Mouse (Mus musculus): ENCODE data around the gene Camk2n1. TPM values are rescaled to one million over a fixed set of nuclear protein-coding genes. Genes with fewer than 3 reads are reported as not detected.

Camk2n1 gene
- polyA plus RNA-seq, 1 experiment from 2014 or later = 5.1 TPM

DNA sequence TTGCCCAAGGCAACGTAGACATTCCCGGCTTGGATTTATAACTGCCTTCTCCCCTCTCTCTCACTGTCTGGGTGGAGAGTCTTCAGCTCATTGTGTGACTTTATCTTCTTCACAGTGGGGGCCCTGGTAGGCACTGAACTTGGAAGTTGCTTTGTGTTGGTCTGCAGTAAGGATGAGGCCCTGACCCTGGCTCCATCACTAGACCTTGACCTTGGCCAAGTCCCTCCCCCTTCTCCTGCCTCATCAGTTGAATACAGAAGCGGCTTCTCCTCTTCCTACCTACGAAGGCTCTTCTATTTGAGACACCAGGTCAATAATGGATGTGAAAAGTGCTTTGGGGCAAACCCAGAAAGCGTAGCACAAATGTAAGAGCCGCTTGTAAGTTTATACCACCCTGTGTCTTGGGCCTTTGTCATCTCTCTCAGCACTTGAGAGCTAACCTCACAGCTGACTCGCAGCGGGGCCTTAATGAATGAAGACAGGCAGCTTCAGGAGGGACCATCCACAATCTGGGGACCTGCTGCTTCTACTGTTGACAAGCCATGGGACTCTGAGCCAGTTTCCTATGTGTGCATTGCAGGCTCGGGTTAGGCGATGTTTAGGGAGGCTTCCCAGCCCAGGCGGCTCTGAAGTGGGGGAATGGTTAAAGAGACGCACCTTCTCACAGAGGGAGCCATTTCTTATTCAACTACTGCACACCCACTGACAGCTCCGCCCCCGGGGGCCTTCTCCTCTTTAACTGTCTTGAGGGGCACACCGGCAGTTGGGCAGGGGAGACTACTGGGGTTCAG lies 1.6 kb upstream of the Camk2n1 start:
- no peak overlapping the region; the same call in 1 of the 2 replicates for H3K4me3 ChIP-seq
- H3K27ac ChIP-seq = peak overlapping the region; percentile 97; the same call in 1 of the 2 replicates
- DNase-seq (ENCODE audit: low spot score) = no peak
- WGBS = 23% methylated on average over 15 of the region's 15 CpGs
- H3K4me1 ChIP-seq (replicated peaks) = peaks cover 80% of the 10 kb centered on the region
- no peaks in the 10 kb centered on the region for H3K36me3 ChIP-seq
- H3K9me3 ChIP-seq = no peaks in the 10 kb centered on the region
- peaks cover 82% of the 10 kb centered on the region for H3K27me3 ChIP-seq (ENCODE audit: insufficient read depth, poor library complexity, severe bottlenecking)

DNA sequence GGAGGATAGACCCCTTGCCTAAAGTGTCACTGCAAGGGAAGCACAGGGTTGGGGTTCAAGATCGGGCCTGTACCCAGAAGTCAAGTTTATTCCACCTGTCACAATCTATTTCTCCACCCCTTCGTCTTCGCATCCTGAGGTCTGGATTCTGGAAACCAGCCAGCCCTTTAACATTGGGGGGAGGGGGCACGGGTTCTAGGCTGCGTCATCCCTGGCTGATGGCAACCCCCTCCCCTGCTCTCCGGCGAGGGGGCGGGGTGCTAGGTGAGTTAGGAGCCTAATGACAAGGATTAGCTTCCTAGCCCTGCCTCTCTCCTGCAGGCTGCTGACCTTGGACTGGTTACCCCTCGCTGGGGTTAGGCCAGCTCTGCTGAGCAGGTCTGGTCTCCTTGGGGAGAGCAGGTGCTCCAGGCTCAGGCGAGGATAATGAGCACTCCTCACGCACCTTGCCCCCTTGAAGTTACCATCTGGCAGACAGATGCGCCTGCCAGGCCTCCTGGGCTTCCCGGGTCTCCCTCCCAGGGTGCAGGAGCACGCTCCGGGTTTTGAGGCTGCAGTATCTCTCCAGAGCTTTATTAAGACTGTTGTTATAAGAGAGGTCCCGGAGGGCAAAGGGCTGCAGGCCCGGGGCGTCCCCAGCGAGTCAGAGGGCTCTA lies 889 bp upstream of the Camk2n1 start:
- peak overlapping the region; percentile 97 for H3K27ac ChIP-seq
- H3K27me3 ChIP-seq (ENCODE audit: insufficient read depth, poor library complexity, severe bottlenecking) = peaks cover 86% of the 10 kb centered on the region
- peak overlapping the region; percentile 79 for H3K4me3 ChIP-seq
- no peaks in the 10 kb centered on the region for H3K9me3 ChIP-seq
- WGBS = 5% methylated on average over 19 of the region's 19 CpGs
- peaks cover 74% of the 10 kb centered on the region for H3K4me1 ChIP-seq (replicated peaks)
- DNase-seq (ENCODE audit: low spot score) = peak; percentile 37
- H3K36me3 ChIP-seq = no peaks in the 10 kb centered on the region

DNA sequence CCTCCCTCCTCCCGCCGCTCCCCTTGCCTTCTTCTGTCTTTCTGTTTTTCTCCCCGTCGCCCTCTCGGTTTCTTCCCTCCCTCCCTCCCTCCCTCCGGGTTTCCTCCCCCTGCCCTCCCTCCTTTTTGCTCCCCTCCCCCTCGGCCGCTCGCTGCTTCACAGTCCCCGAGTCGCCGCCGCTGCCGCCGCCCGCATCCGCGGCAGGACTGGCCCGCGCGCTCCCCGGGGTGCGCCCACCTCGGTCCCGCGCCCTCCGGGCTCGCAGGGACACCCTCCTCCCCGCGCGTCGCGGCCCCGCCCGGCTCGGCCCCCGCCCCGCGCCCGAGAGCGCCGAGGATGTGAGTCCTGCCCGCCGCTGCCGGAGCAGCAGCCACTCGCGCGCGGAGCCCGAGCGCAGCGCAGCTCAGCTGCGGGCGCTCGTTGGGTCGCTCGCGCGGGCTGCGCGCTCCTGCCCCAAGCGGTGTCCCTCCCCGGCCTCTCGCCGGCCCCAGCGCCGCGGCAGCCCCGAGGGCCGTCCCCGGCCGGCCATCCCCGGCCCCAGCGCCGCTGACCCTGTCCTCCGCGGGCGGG lies 542 bp downstream of the Camk2n1 start:
- Histone ChIP-seq H3K4me3 (peak overlapping the region; percentile 79), H3K27ac (peak overlapping the region; percentile 97), H3K9me3 (no peaks in the 10 kb centered on the region), H3K36me3 (no peaks in the 10 kb centered on the region), H3K27me3 (ENCODE audit: insufficient read depth, poor library complexity, severe bottlenecking) (peaks cover 86% of the 10 kb centered on the region), H3K4me1 (replicated peaks) (peaks cover 74% of the 10 kb centered on the region)
- peak; percentile 75 for DNase-seq (ENCODE audit: low spot score)
- WGBS = under 1% methylated on average over 76 of the region's 78 CpGs

DNA sequence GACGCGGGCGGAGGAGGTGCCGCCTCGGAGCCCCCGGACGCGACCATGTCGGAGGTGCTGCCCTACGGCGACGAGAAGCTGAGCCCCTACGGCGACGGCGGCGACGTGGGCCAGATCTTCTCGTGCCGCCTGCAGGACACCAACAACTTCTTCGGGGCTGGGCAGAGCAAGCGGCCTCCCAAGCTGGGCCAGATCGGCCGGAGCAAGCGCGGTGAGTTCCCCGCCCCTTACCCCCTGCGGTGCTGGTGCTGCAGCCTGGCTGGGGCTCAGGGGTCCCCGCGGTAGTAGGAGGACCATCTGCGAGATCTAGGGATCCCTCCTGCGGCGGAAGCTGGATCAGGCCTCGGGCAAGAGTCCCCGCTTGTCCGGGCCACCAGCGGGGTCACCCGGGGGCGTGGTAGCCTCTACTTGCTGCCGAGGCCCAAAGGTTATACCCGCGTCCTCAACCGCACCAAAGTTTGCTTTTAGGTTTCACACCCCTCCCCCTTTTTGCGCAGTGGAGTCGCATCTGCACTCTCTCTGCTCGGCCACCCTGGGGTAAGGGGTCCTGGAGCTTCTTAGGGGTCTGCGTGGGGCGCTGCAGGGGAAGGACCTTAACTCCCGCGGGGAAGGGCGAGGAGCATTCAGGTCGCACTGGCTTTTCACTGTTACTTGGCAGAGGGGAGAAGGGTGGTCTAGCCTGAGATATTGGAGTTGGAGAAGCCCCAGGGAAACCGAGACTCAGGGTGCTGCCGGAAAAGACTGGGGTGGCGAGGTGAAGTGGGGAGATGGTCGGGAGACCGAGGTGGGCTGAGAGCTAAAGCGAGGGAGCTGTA lies 1.2 kb downstream of the Camk2n1 start:
- H3K27ac ChIP-seq = peak overlapping the region; percentile 97
- DNase-seq (ENCODE audit: low spot score) = peak; percentile 62
- no peaks in the 10 kb centered on the region for H3K36me3 ChIP-seq
- H3K4me3 ChIP-seq = peak overlapping the region; percentile 79
- peaks cover 82% of the 10 kb centered on the region for H3K27me3 ChIP-seq (ENCODE audit: insufficient read depth, poor library complexity, severe bottlenecking)
- peaks cover 74% of the 10 kb centered on the region for H3K4me1 ChIP-seq (replicated peaks)
- under 1% methylated on average over 58 of the region's 58 CpGs for WGBS
- H3K9me3 ChIP-seq = no peaks in the 10 kb centered on the region

DNA sequence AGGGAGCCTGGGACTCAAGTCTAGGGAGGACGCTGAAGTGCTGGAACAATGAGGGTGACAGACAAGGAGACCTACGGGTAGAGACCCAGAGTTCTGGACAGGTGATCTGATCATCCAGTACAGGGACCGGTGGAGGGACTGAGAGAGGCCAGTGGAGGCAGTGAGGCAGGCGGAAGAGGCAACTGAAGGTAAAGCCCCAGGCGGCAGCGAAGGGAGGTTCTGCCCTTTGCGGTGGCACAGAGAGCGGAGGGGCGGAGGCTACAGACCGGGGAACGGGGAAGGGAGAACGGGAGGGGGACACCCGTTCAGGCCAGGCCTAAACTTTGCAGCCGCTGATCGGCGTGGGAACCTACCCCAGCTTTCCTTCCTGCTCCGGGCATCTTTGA lies 1.8 kb downstream of the Camk2n1 start:
- Histone ChIP-seq H3K4me3 (peak overlapping the region; percentile 79), H3K36me3 (no peaks in the 10 kb centered on the region), H3K9me3 (no peaks in the 10 kb centered on the region), H3K27ac (peak overlapping the region; percentile 97), H3K4me1 (replicated peaks) (peaks cover 74% of the 10 kb centered on the region), H3K27me3 (ENCODE audit: insufficient read depth, poor library complexity, severe bottlenecking) (peaks cover 84% of the 10 kb centered on the region)
- peak; percentile 39 for DNase-seq (ENCODE audit: low spot score)
- WGBS = 2% methylated on average over 17 of the region's 17 CpGs

- H3K9me3 ChIP-seq = no peaks in the 10 kb centered on the region
- peak overlapping the region; percentile 79 for H3K4me3 ChIP-seq
- H3K4me1 ChIP-seq (replicated peaks) = peaks cover 76% of the 10 kb centered on the region
- 3% methylated on average over 8 of the region's 8 CpGs for WGBS
- H3K27me3 ChIP-seq (ENCODE audit: insufficient read depth, poor library complexity, severe bottlenecking) = peaks cover 84% of the 10 kb centered on the region
- H3K36me3 ChIP-seq = no peaks in the 10 kb centered on the region
- H3K27ac ChIP-seq = peak overlapping the region; percentile 97
- DNase-seq (ENCODE audit: low spot score) = peak; percentile 40
These were observed 2.4 kb downstream of the Camk2n1 start for GRCm38 (mm10) chr4:138456536-138456935.

DNA sequence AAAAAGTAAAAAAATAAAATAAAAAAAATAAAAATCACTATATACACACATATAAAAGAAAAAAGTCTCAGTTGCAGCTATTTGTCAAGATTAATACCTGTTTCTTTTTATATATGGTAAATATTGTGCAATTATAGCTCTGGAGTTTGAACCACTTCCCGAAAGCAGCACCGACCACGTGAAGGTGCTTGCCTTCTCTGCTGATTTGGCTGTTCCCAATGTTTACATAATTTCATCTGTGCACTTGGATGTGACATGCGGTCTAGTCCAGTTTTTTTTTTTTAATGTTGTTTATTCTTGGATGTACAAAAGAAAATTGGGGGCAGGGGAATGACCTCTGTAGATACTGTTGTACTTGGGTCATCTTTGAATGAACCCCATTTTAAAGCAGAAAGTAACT lies 3.0 kb downstream of the Camk2n1 start:
- peaks cover 84% of the 10 kb centered on the region for H3K27me3 ChIP-seq (ENCODE audit: insufficient read depth, poor library complexity, severe bottlenecking)

GRCm38 (mm10) chr4:138458171-138458570 lies 4.1 kb downstream of the Camk2n1 start:
- peaks cover 77% of the 10 kb centered on the region for H3K4me1 ChIP-seq (replicated peaks)
- H3K27me3 ChIP-seq (ENCODE audit: insufficient read depth, poor library complexity, severe bottlenecking) = peaks cover 80% of the 10 kb centered on the region
- WGBS = 79% methylated on average over 7 of the region's 7 CpGs

More for the DNA sequence above, 3.0 kb downstream of the Camk2n1 start:
- Histone ChIP-seq H3K9me3 (no peaks in the 10 kb centered on the region), H3K36me3 (no peaks in the 10 kb centered on the region), H3K4me1 (replicated peaks) (peaks cover 77% of the 10 kb centered on the region), H3K27ac (no peak overlapping the region), H3K4me3 (peak overlapping the region; percentile 79)
- DNase-seq (ENCODE audit: low spot score) = no peak
- 43% methylated on average over 4 of the region's 4 CpGs for WGBS

DNA sequence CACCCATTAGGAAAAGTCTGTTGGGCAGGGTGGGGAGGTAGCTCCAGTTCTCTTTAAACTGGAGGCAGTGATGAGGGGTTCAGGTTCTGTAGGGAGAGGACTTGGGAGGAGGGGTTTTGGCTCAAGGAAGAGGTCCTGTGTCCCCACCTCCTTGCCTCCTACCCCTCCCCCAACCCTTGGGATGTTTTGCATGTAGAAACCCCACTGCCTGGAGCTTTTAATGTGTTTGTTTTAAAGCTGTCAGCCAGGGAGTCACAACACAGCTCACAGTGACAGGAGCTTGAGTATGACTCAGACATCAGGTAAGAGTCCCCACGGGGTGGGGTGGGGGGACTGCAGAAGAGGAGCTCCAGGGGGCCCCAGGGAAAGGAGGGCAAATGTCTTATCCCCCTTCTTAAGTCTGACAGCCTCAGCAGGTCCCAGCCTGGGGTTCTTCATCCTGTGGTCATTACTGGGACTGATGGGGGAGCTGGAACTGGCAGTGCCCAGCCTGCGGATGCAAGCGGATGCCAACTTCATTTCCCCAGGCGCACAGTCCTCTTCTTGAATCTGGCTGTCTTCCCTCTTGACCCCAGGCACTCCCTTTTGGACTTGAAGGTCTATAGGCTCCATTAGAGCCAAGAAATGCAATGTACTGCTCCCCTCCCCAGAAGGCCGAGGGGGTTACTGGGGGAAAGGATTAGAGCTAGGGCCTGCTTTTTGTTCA lies 4.8 kb downstream of the Camk2n1 start:
- no peaks in the 10 kb centered on the region for H3K36me3 ChIP-seq
- no peaks in the 10 kb centered on the region for H3K9me3 ChIP-seq
- no peak overlapping the region for H3K4me3 ChIP-seq
- no peak for DNase-seq (ENCODE audit: low spot score)
- H3K27ac ChIP-seq = peak overlapping the region; percentile 35; the same call in 1 of the 2 replicates
- 57% methylated on average over 5 of the region's 5 CpGs for WGBS
- peaks cover 77% of the 10 kb centered on the region for H3K4me1 ChIP-seq (replicated peaks)
- H3K27me3 ChIP-seq (ENCODE audit: insufficient read depth, poor library complexity, severe bottlenecking) = peaks cover 73% of the 10 kb centered on the region

More at GRCm38 (mm10) chr4:138458171-138458570, 4.1 kb downstream of the Camk2n1 start:
- no peak for DNase-seq (ENCODE audit: low spot score)
- Histone ChIP-seq H3K36me3 (no peaks in the 10 kb centered on the region), H3K4me3 (no peak overlapping the region), H3K9me3 (no peaks in the 10 kb centered on the region), H3K27ac (no peak overlapping the region)

DNA sequence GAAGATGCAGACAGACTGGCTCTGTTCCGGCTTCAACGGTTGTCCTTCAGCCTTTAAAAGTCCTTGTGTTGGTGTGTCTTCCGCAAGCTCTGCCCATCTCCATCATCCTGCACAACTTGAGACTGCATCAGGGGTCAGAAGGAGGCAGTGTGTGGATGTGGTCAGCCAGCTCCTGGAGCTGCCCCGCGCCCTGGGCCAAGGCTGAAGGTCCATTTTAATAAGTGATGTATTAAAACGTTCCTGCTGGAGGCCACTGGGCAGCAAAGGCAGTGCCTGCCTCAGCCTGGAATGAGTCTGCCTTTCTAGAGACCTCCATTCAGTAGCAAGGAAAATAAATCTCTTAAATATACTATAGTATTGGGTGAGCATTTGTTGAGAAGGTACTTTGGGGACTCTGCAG lies 5.7 kb downstream of the Camk2n1 start:
- peaks cover 78% of the 10 kb centered on the region for H3K4me1 ChIP-seq (replicated peaks)
- 80% methylated on average over 6 of the region's 6 CpGs for WGBS
- H3K9me3 ChIP-seq = no peaks in the 10 kb centered on the region
- peaks cover 76% of the 10 kb centered on the region for H3K27me3 ChIP-seq (ENCODE audit: insufficient read depth, poor library complexity, severe bottlenecking)
- H3K27ac ChIP-seq = no peak overlapping the region
- DNase-seq (ENCODE audit: low spot score) = no peak
- no peak overlapping the region for H3K4me3 ChIP-seq
- H3K36me3 ChIP-seq = no peaks in the 10 kb centered on the region

DNA sequence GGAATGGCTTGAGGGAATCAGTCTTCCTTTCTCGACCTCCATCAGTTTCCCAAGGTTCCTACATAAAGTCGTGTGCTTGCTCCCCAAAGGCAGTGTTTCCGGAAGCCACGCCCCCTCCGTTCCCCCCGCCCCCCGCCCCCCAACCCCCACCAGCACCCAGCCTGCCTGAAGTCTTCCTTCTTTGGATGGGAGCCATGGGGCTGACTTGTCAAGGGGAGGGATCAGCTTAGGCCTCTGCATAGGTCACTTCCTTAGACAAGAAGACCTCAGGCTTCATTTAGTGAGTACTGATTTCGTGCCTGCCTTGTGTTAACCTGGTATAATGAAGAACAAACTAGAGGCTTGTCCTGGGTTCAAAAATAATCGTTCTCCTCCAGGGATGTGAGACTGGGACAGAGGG lies 6.8 kb downstream of the Camk2n1 start:
- Histone ChIP-seq H3K27me3 (ENCODE audit: insufficient read depth, poor library complexity, severe bottlenecking) (peaks cover 79% of the 10 kb centered on the region), H3K4me3 (no peak overlapping the region), H3K36me3 (no peaks in the 10 kb centered on the region), H3K27ac (no peak overlapping the region), H3K9me3 (no peaks in the 10 kb centered on the region), H3K4me1 (replicated peaks) (peaks cover 77% of the 10 kb centered on the region)
- no peak for DNase-seq (ENCODE audit: low spot score)
- 30% methylated on average over 9 of the region's 9 CpGs for WGBS

GRCm38 (mm10) chr4:138461471-138461870 lies 7.4 kb downstream of the Camk2n1 start:
- H3K27ac ChIP-seq = no peak overlapping the region
- no peak overlapping the region for H3K4me3 ChIP-seq
- no peaks in the 10 kb centered on the region for H3K9me3 ChIP-seq
- no peaks in the 10 kb centered on the region for H3K36me3 ChIP-seq
- peaks cover 79% of the 10 kb centered on the region for H3K27me3 ChIP-seq (ENCODE audit: insufficient read depth, poor library complexity, severe bottlenecking)
- peaks cover 71% of the 10 kb centered on the region for H3K4me1 ChIP-seq (replicated peaks)
- DNase-seq (ENCODE audit: low spot score) = no peak
- 98% methylated on average over 5 of the region's 5 CpGs for WGBS
